Mouse (Mus musculus): Measurements from ENCODE around the gene Mndal.
"Not testable (repeated sequence)": the region's sequence is repeated elsewhere in the genome, so short reads cannot be mapped to it uniquely, and the experiment has no call there.

- TF ChIP-seq CTCF (IDR thresholded peaks at IDR 0.05; ENCODE audit: borderline replicate concordance, extremely low read depth, insufficient read depth, insufficient read length); POLR2A (IDR thresholded peaks at IDR 0.05; ENCODE audit: borderline replicate concordance, extremely low read depth, insufficient read depth, insufficient read length, poor library complexity, severe bottlenecking): not testable (repeated sequence)
These were observed 64.0 kb downstream of the Mndal start for GRCm38 (mm10) chr1:173878264-173878663.
